Mouse (Mus musculus): ENCODE results near the gene Cmtm6.

DNA sequence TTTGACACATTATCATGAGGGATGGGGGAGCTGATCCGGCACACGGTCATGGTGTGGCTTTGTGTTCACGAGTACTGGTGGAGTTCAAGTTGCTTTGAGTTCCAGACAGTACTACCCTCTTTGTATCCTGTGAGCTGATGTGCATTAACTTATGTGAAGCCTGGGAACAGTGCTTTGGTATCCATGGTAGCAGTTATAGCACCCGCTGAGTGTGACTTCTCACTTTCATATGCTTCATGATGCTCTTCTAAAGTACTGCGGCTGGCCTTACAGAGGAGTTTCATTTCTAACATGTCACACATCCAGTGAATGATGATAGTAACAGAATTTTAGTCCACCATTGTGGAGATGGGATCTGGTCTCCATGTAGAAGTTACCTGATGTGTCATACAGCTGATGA is 33.0 kb upstream of the Cmtm6 start:
- TF ChIP-seq POLR2A (IDR thresholded peaks at IDR 0.05; ENCODE audit: low read depth, low read length) (no peak), CTCF (IDR thresholded peaks at IDR 0.05; ENCODE audit: extremely low read depth, insufficient read depth, insufficient read length, insufficient replicate concordance) (no peak)
